Mouse (Mus musculus) spleen, adult 2 months (tissue): ENCODE data around the gene Apobec2.

Experiments
- CTCF ChIP-seq: fragments of 200-500 bp; IDR thresholded peaks from 2 replicates; pipeline ENCODE4 v1.5.1; 2011; ENCODE audit warnings: mild to moderate bottlenecking, inconsistent platforms; ENCODE audit not compliant: insufficient read depth, insufficient read length, insufficient replicate concordance; ENCODE audit errors: extremely low read depth
- POLR2A ChIP-seq: fragments of 200-500 bp; IDR thresholded peaks from 2 replicates; pipeline ENCODE4 v1.6.1; 2011; ENCODE audit warnings: low read depth, low read length, inconsistent platforms

GRCm38 (mm10) chr17:48376102-48376501 lies 56.6 kb downstream of the Apobec2 start:
- TF ChIP-seq CTCF (no peak), POLR2A (no peak)
